Mouse (Mus musculus) intestine, postnatal 0 days (tissue): ENCODE data around the gene Ppp1r14d. TPM values are rescaled to one million over a fixed set of nuclear protein-coding genes. Genes with fewer than 3 reads are reported as not detected.

Experiments used
- ATAC-seq: fragments of 200-750 bp; cut with Nextera tagmentation; 2 replicates; pipeline ENCODE4 v1.8.0; 2017; ENCODE audit warnings: mild to moderate bottlenecking, moderate TSS enrichment, moderate library complexity
- H3K27ac ChIP-seq: fragments of 300-500 bp; sonication (generic); 2 replicates; pipeline ENCODE4 v1.5.1; 2014; ENCODE audit warnings: mild to moderate bottlenecking, low read depth, low read length, moderate library complexity
- H3K27me3 ChIP-seq: fragments of 300-500 bp; sonication (generic); replicated peaks from 2 replicates; pipeline ENCODE4 v1.6.1; 2014; ENCODE audit warnings: low read length, mixed read lengths; ENCODE audit not compliant: control insufficient read depth, insufficient read depth
- H3K36me3 ChIP-seq: fragments of 300-500 bp; sonication (generic); 2 replicates; pipeline ENCODE4 v1.6.1; 2014; ENCODE audit warnings: mild to moderate bottlenecking, moderate library complexity; ENCODE audit not compliant: control insufficient read depth, insufficient read depth
- H3K4me1 ChIP-seq: fragments of 300-500 bp; sonication (generic); replicated peaks from 2 replicates; pipeline ENCODE4 v1.6.1; 2014; ENCODE audit warnings: antibody characterized with exemption, low read length, mixed read lengths; ENCODE audit not compliant: control insufficient read depth, insufficient read depth
- H3K4me2 ChIP-seq: fragments of 300-500 bp; sonication (generic); replicated peaks from 2 replicates; pipeline ENCODE4 v1.6.1; 2014; ENCODE audit warnings: low read depth, mild to moderate bottlenecking, moderate library complexity
- H3K4me3 ChIP-seq: fragments of 300-500 bp; sonication (generic); 2 replicates; pipeline ENCODE4 v1.5.1; 2014; ENCODE audit warnings: low read depth, low read length
- H3K9ac ChIP-seq: fragments of 300-500 bp; sonication (generic); 2 replicates; pipeline ENCODE4 v1.6.1; 2014; ENCODE audit warnings: mild to moderate bottlenecking, low read depth, low read length
- H3K9me3 ChIP-seq: fragments of 300-500 bp; sonication (generic); 2 replicates; pipeline ENCODE4 v1.6.1; 2016; ENCODE audit warnings: mixed run types; ENCODE audit not compliant: control insufficient read depth
- CTCF ChIP-seq: sonication (generic); IDR thresholded peaks from 2 replicates; pipeline ENCODE4 v1.5.1; 2016; ENCODE audit warnings: low read depth, mild to moderate bottlenecking, control low read depth, antibody characterized with exemption, moderate library complexity
- WGBS: fragments of 180-500 bp; shearing (Covaris S2); extraction: QIAGEN DNeasy Blood & Tissue Kit; methylation state at CpG from one replicate; pipeline ENCODE4 v1.1.7; 2014; 5-methylcytosine and 5-hydroxymethylcytosine counted together
- polyA plus RNA-seq: library from polyadenylated mRNA; unstranded; fragments of >200 nt; fragmentation: Nextera tagmentation; extraction: Ambion mirVana; gene quantifications from 2 replicates; pipeline ENCODE4 v1.2.1, GENCODE M21; 2015

Ppp1r14d gene
- polyA plus RNA-seq, 1 experiment from 2014 or later: 78.7 TPM

GRCm38 (mm10) chr2:119172446-119172845, 57.3 kb downstream of the Ppp1r14d start:
- no peaks in the 10 kb centered on the region for H3K36me3 ChIP-seq
- ATAC-seq: no peak
- no peaks in the 10 kb centered on the region for H3K4me1 ChIP-seq
- H3K4me2 ChIP-seq: peak overlapping the region; percentile 52; the same call in 1 of the 2 replicates
- H3K27me3 ChIP-seq: no peaks in the 10 kb centered on the region
- no peak overlapping the region for H3K4me3 ChIP-seq
- TF ChIP-seq CTCF: no peak
- no peaks in the 10 kb centered on the region for H3K9me3 ChIP-seq
- H3K27ac ChIP-seq: peak overlapping the region; percentile 36; the same call in 1 of the 2 replicates
- no peak overlapping the region for H3K9ac ChIP-seq
- 80% methylated on average over 7 of the region's 7 CpGs for WGBS

GRCm38 (mm10) chr2:119171574-119171973, 58.1 kb downstream of the Ppp1r14d start:
- Histone ChIP-seq H3K27me3 (no peaks in the 10 kb centered on the region), H3K27ac (no peak overlapping the region), H3K9me3 (no peaks in the 10 kb centered on the region), H3K36me3 (no peaks in the 10 kb centered on the region), H3K4me1 (no peaks in the 10 kb centered on the region), H3K4me2 (no peak overlapping the region), H3K9ac (no peak overlapping the region), H3K4me3 (no peak overlapping the region)
- no peak for ATAC-seq
- TF ChIP-seq CTCF: no peak
- WGBS: 67% methylated on average over 8 of the region's 8 CpGs

- no peak for ATAC-seq
- Histone ChIP-seq H3K9me3 (no peaks in the 10 kb centered on the region), H3K9ac (no peak overlapping the region), H3K4me1 (no peaks in the 10 kb centered on the region), H3K27me3 (no peaks in the 10 kb centered on the region), H3K36me3 (no peaks in the 10 kb centered on the region), H3K4me3 (no peak overlapping the region), H3K4me2 (no peak overlapping the region), H3K27ac (no peak overlapping the region)
- TF ChIP-seq CTCF: no peak
- WGBS: 84% methylated on average over 2 of the region's 2 CpGs
Measured at GRCm38 (mm10) chr2:119170282-119170681, 59.4 kb downstream of the Ppp1r14d start.

Other genes with a start within 250 kb of the Ppp1r14d start
- 55.9 and 59.5 TPM in 2 replicates for gene Ccdc32, start 200.5 kb downstream of the Ppp1r14d start, polyA plus RNA-seq
- 1.2 and 1.5 TPM in 2 replicates for gene Rpusd2, start 195.1 kb downstream of the Ppp1r14d start, polyA plus RNA-seq
- gene Knl1, start 182.8 kb downstream of the Ppp1r14d start, polyA plus RNA-seq: 12.0 and 15.2 TPM in 2 replicates
- gene Rad51, start 117.1 kb downstream of the Ppp1r14d start, polyA plus RNA-seq: 8.6 and 10.3 TPM in 2 replicates
- 177 and 185 TPM in 2 replicates for gene Rmdn3, start 72.9 kb downstream of the Ppp1r14d start, polyA plus RNA-seq
- 124 and 136 TPM in 2 replicates for gene Gchfr, start 62.1 kb downstream of the Ppp1r14d start, polyA plus RNA-seq
- gene Gm14137, start 55.4 kb downstream of the Ppp1r14d start, polyA plus RNA-seq: 0.08 and 0.18 TPM in 2 replicates
- 36.3 and 38.7 TPM in 2 replicates for gene Zfyve19, start 21.3 kb downstream of the Ppp1r14d start, polyA plus RNA-seq
- 8.8 and 9.4 TPM in 2 replicates for gene Dnajc17, start 21.1 kb downstream of the Ppp1r14d start, polyA plus RNA-seq
- 145 and 148 TPM in 2 replicates for gene Spint1, start 7.5 kb upstream of the Ppp1r14d start, polyA plus RNA-seq
- 1.3 TPM in 2 replicates for gene Rhov, start 41.4 kb upstream of the Ppp1r14d start, polyA plus RNA-seq
- gene Vps18, start 58.8 kb upstream of the Ppp1r14d start, polyA plus RNA-seq: 21.8 and 24.3 TPM in 2 replicates
- gene Dll4, start 95.9 kb upstream of the Ppp1r14d start, polyA plus RNA-seq: 3.7 and 4.1 TPM in 2 replicates
- 1.1 and 1.4 TPM in 2 replicates for gene Chac1, start 121.3 kb upstream of the Ppp1r14d start, polyA plus RNA-seq
- 2.4 and 2.6 TPM in 2 replicates for gene Ino80, start 247.8 kb upstream of the Ppp1r14d start, polyA plus RNA-seq